Mouse (Mus musculus) hematopoietic stem cell, adult 5-6 weeks (primary cell): ENCODE data around the gene Sh3gl1. TPM values are rescaled to one million over a fixed set of nuclear protein-coding genes. Genes with fewer than 3 reads are reported as not detected.
A peak's percentile ranks its signal among the peaks of the same experiment; 100 is the strongest.

Experiments used
- ATAC-seq, 2 experiments: fragments of 125-278 bp in 1 of 2; replicated peaks in 1 of 2; 2 replicates each; pipeline ENCODE4 v1.8.0; 2016 to 2017; ENCODE audit warnings: inconsistent platforms in 2 of 2, mild to moderate bottlenecking in 2 of 2, moderate number of reproducible peaks in 2 of 2, low read depth in 1 of 2, moderate TSS enrichment in 1 of 2; ENCODE audit not compliant: low FRiP score in 2 of 2, poor library complexity in 2 of 2, severe bottlenecking in 2 of 2, insufficient read depth in 1 of 2, low TSS enrichment in 1 of 2
- total RNA-seq: library from RNA; stranded (forward); fragments of 172-1452, 232-1000 nt; gene quantifications from 2 replicates; pipeline ENCODE4 v1.2.3, GENCODE M21; 2017

The Sh3gl1 gene
- total RNA-seq, 1 experiment from 2014 or later: 29.6 TPM

GRCm38 (mm10) chr17:55969966-55970891 is 66.2 kb downstream of the Sh3gl1 start, which contains the start of gene Shd:
Gene Shd (plus strand): TSS chr17:55970467.
- 0 out of 4 replicates have a peak, but pooled peaks have one; percentile 4 to 15 for ATAC-seq

- ATAC-seq: 0 out of 4 replicates have a peak, but pooled peaks of 1 of the 2 experiments have one; percentile 14
These were observed 66.9 kb downstream of the Sh3gl1 start for GRCm38 (mm10) chr17:55969560-55969959.

GRCm38 (mm10) chr17:55968210-55968609 is 68.2 kb downstream of the Sh3gl1 start:
- no peak for ATAC-seq

- no peak for ATAC-seq
These were observed 69.2 kb downstream of the Sh3gl1 start for GRCm38 (mm10) chr17:55967186-55967585.

Other genes starting within 250 kb of the Sh3gl1 start
- gene Zfp119a, start 157.7 kb downstream of the Sh3gl1 start, total RNA-seq: 10.6 and 17.1 TPM in 2 replicates
- 12.4 and 27.8 TPM in 2 replicates for gene Zfp959, start 144.5 kb downstream of the Sh3gl1 start, total RNA-seq
- gene Zfp119b, start 87.1 kb downstream of the Sh3gl1 start, total RNA-seq: 7.8 and 8.4 TPM in 2 replicates
- gene Ebi3, start 84.0 kb downstream of the Sh3gl1 start, total RNA-seq: 12.8 and 22.6 TPM in 2 replicates
- gene Yju2, start 77.5 kb downstream of the Sh3gl1 start, total RNA-seq: 24.3 and 29.5 TPM in 2 replicates
- 0.79 TPM in 1 of 2 replicates, not detected in the other for gene Shd, start 66.2 kb downstream of the Sh3gl1 start, total RNA-seq
- gene Fsd1, start 50.1 kb downstream of the Sh3gl1 start, total RNA-seq: not detected in 2 replicates
- gene Stap2, start 31.1 kb downstream of the Sh3gl1 start, total RNA-seq: 1.1 and 1.9 TPM in 2 replicates
- gene Mpnd, start 30.9 kb downstream of the Sh3gl1 start, total RNA-seq: 73.7 and 97.0 TPM in 2 replicates
- gene Chaf1a, start 3.8 kb upstream of the Sh3gl1 start, total RNA-seq: 24.5 and 29.7 TPM in 2 replicates
- 22.1 and 51.5 TPM in 2 replicates for gene Ubxn6, start 38.4 kb upstream of the Sh3gl1 start, total RNA-seq
- gene Hdgfl2, start 43.0 kb upstream of the Sh3gl1 start, total RNA-seq: 73.0 and 136 TPM in 2 replicates
- not detected in 2 replicates for gene Plin4, start 73.2 kb upstream of the Sh3gl1 start, total RNA-seq
- not detected in 2 replicates for gene Plin5, start 81.0 kb upstream of the Sh3gl1 start, total RNA-seq
- 1.9 and 5.6 TPM in 2 replicates for gene Lrg1, start 85.4 kb upstream of the Sh3gl1 start, total RNA-seq
- gene Sema6b, start 103.7 kb upstream of the Sh3gl1 start, total RNA-seq: 0.99 and 2.1 TPM in 2 replicates
- 2.6 and 2.9 TPM in 2 replicates for gene Tnfaip8l1, start 125.8 kb upstream of the Sh3gl1 start, total RNA-seq
- gene Mydgf, start 147.3 kb upstream of the Sh3gl1 start, total RNA-seq: 21.7 and 31.0 TPM in 2 replicates
- gene Dpp9, start 182.3 kb upstream of the Sh3gl1 start, total RNA-seq: 9.7 TPM in 2 replicates
- 16.4 and 17.1 TPM in 2 replicates for gene Fem1a, start 220.2 kb upstream of the Sh3gl1 start, total RNA-seq
- gene Ticam1, start 240.2 kb upstream of the Sh3gl1 start, total RNA-seq: 3.5 and 6.1 TPM in 2 replicates